Mouse (Mus musculus) myocyte (in vitro differentiated cells): ENCODE measurements around the gene G6pc2. TPM values are rescaled to one million over a fixed set of nuclear protein-coding genes. Genes with fewer than 3 reads are reported as not detected.

Source experiments
- H3K27me3 ChIP-seq: one replicate; pipeline ENCODE4 v1.6.1; 2011; ENCODE audit not compliant: control insufficient read depth, insufficient read depth, insufficient read length
- H3K36me3 ChIP-seq: one replicate; pipeline ENCODE4 v1.6.1; 2011; ENCODE audit not compliant: control insufficient read depth, insufficient read depth
- H3K4me2 ChIP-seq: one replicate; pipeline ENCODE4 v1.6.1; 2011; ENCODE audit warnings: low read depth, control low read depth
- H3K4me3 ChIP-seq: one replicate; pipeline ENCODE4 v1.5.1; 2011; ENCODE audit warnings: mild to moderate bottlenecking, control low read depth, moderate library complexity
- H3K79me2 ChIP-seq: one replicate; pipeline ENCODE4 v1.6.1; 2011; ENCODE audit not compliant: control insufficient read depth, insufficient read depth
- H3ac ChIP-seq: one replicate; pipeline ENCODE4 v1.6.1; 2011; ENCODE audit not compliant: control insufficient read depth, insufficient read length
- CEBPB ChIP-seq: IDR thresholded peaks from 2 replicates; pipeline ENCODE4 v1.6.1; 2011; ENCODE audit warnings: mild to moderate bottlenecking, moderate library complexity; ENCODE audit not compliant: poor library complexity, insufficient read depth, severe bottlenecking
- E2F4 ChIP-seq: IDR thresholded peaks from one replicate; pipeline ENCODE4 v1.6.1; 2011; ENCODE audit warnings: mild to moderate bottlenecking, control low read depth, moderate library complexity; ENCODE audit not compliant: insufficient read depth
- MAX ChIP-seq: IDR thresholded peaks from one replicate; pipeline ENCODE4 v1.6.1; 2011; ENCODE audit warnings: low read depth, mild to moderate bottlenecking, control low read depth
- MYOD1 ChIP-seq, 3 experiments: IDR thresholded peaks; one replicate each; pipeline ENCODE4 v1.6.1; 2011; ENCODE audit warnings: control low read depth in 2 of 3, low read depth in 2 of 3, mild to moderate bottlenecking in 2 of 3, moderate library complexity in 1 of 3; ENCODE audit not compliant: insufficient read length in 2 of 3, control insufficient read depth in 1 of 3
- MYOG ChIP-seq, 3 experiments: IDR thresholded peaks; one replicate each; pipeline ENCODE4 v1.6.1; 2011; ENCODE audit warnings: control low read depth in 2 of 3, low read depth in 2 of 3, mild to moderate bottlenecking in 2 of 3; ENCODE audit not compliant: insufficient read length in 2 of 3, control insufficient read depth in 1 of 3, insufficient read depth in 1 of 3
- POLR2A ChIP-seq: IDR thresholded peaks from one replicate; pipeline ENCODE4 v1.6.1; 2011; ENCODE audit warnings: low read depth, mild to moderate bottlenecking, control low read depth, moderate library complexity; ENCODE audit not compliant: insufficient read length
- POLR2AphosphoS2 ChIP-seq: IDR thresholded peaks from one replicate; pipeline ENCODE4 v1.6.1; 2011; ENCODE audit warnings: low read depth, control low read depth; ENCODE audit not compliant: insufficient read length
- REST ChIP-seq: IDR thresholded peaks from one replicate; pipeline ENCODE4 v1.6.1; 2011; ENCODE audit warnings: mild to moderate bottlenecking, control low read depth, moderate library complexity; ENCODE audit not compliant: insufficient read depth, insufficient read length
- SRF ChIP-seq: IDR thresholded peaks from one replicate; pipeline ENCODE4 v1.6.1; 2011; ENCODE audit warnings: low read depth; ENCODE audit not compliant: control insufficient read depth, insufficient read length
- TCF12 ChIP-seq: IDR thresholded peaks from one replicate; pipeline ENCODE4 v1.6.1; 2011; ENCODE audit warnings: mild to moderate bottlenecking, control low read depth; ENCODE audit not compliant: poor library complexity, insufficient read depth, severe bottlenecking
- TCF3 ChIP-seq: IDR thresholded peaks from one replicate; pipeline ENCODE4 v1.6.1; 2011; ENCODE audit warnings: low read depth, control low read depth; ENCODE audit not compliant: insufficient read length
- USF1 ChIP-seq: IDR thresholded peaks from one replicate; pipeline ENCODE4 v1.6.1; 2011; ENCODE audit warnings: low read depth, mild to moderate bottlenecking, control low read depth, moderate library complexity
- polyA plus RNA-seq: library from polyadenylated mRNA; unstranded; fragments of >200 nt; fragmentation: generic; extraction: Trizol; gene quantifications from one replicate; pipeline ENCODE4 v1.2.1, GENCODE M21; 2012; ENCODE audit warnings: missing spikeins

The G6pc2 gene
- polyA plus RNA-seq, 1 experiment, result not detected

DNA sequence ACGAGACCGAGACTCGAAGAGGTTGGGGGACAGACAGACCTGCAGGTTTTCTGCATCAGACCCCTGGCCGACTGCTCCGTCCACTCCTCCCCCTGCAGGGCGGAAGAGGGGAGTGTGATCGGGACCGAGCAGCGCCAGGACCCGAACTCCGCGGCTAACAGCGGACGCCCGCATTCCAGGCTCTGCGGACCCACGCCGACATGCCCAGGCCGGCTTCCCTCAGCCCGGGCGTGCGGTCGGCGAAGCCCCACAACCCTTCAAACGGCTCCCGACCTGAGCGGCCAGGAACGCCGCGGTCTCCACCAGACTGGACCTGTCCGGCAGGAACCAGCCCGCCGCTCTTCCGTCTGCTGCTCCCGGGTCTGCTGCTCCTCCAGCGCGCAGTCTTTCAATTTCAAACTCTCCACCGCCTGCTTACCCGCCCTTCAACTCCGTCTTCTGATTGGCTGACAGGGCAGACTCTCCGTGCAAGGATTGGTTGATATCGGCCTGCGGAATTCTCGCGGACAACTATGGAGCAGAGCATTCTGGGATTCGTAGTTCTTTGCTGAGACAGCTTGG is 5.0 kb upstream of the G6pc2 start, which contains the start of gene Spc25:
Spc25 (minus strand) TSS at position 404 of the 561 bp plus-strand sequence.
- peak within 1 kb of the TSS; percentile 69 for H3K4me2 ChIP-seq
- no peaks in the 10 kb centered on the region for H3K27me3 ChIP-seq
- peaks cover 20% of the 10 kb centered on the region for H3K79me2 ChIP-seq
- H3ac ChIP-seq, result peak within 1 kb of the TSS; percentile 5
- TF ChIP-seq POLR2AphosphoS2 (peak; percentile 78), REST (no peak), CEBPB (no peak), TCF3 (no peak), E2F4 (peak; percentile 98), TCF12 (no peak), MYOD1 (IDR thresholded peaks at IDR 0.05; ENCODE audit: control insufficient read depth in 1 of 3, insufficient read length in 2 of 3, low read depth in 2 of 3) (no peak), USF1 (no peak), MAX (no peak), SRF (no peak), MYOG (IDR thresholded peaks at IDR 0.05; ENCODE audit: control insufficient read depth in 1 of 3, insufficient read depth in 1 of 3, insufficient read length in 2 of 3, low read depth in 2 of 3) (peak in 1 of 3 experiments; percentile 9), POLR2A (peak; percentile 77)
- H3K36me3 ChIP-seq, result no peaks in the 10 kb centered on the region
- H3K4me3 ChIP-seq, result peak within 1 kb of the TSS; percentile 64

DNA sequence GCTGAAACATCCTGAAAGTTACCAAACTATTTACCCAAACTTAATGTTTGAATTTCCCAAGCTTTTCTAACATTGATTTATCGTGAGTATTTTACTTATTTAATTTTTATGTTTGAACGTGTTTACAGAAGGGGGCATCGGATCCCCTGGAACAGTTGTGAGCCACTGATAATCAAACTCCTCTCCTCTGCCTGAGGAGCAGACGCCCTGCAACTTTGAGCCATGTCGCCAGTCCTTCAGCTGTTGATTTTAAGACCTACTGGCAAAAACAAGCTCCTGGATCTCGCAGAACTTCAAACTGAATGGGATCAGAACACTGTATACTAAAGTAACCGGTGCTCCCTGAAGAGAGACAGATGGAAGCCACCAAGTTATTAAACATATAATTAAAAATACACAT is 4.3 kb upstream of the G6pc2 start:
- H3K4me2 ChIP-seq, result peak overlapping the region; percentile 66
- H3K36me3 ChIP-seq, result no peaks in the 10 kb centered on the region
- H3K27me3 ChIP-seq, result no peaks in the 10 kb centered on the region
- TF ChIP-seq USF1, result no peak
- no peak for TF ChIP-seq MAX
- H3K79me2 ChIP-seq, result peaks cover 20% of the 10 kb centered on the region
- no peak overlapping the region for H3ac ChIP-seq
- H3K4me3 ChIP-seq, result peak overlapping the region; percentile 64

DNA sequence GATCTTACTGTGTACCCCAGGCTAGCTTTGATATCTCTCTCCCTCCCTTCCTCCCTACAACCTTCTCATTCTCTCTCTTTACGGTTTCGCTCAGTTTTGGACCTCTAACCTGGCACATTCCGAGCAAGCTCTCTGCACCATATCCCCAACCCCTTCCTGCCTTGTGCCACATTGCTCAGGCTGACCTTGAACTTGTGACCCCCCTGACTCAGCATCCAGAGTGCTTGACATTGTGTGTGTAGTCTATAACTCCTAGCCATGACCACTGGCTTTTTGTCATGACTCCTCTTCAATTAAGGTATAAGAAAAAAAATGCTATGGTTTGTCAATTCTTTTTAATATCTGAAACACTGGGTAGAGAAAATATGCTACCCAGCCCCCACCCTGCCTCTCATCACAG is 1.2 kb upstream of the G6pc2 start:
- TF ChIP-seq TCF12, result no peak
- no peak for TF ChIP-seq USF1
- TF ChIP-seq MAX, result no peak
- no peak for TF ChIP-seq POLR2A
- TF ChIP-seq CEBPB, result no peak
- TF ChIP-seq POLR2AphosphoS2, result no peak
- no peak for TF ChIP-seq REST
- TF ChIP-seq E2F4, result no peak
- TF ChIP-seq MYOD1 (IDR thresholded peaks at IDR 0.05; ENCODE audit: control insufficient read depth in 1 of 3, insufficient read length in 2 of 3, low read depth in 2 of 3), result no peak
- no peak for TF ChIP-seq MYOG (IDR thresholded peaks at IDR 0.05; ENCODE audit: control insufficient read depth in 1 of 3, insufficient read depth in 1 of 3, insufficient read length in 2 of 3, low read depth in 2 of 3)
- Histone ChIP-seq H3K4me3 (no peak overlapping the region), H3K36me3 (no peaks in the 10 kb centered on the region), H3K27me3 (no peaks in the 10 kb centered on the region), H3K4me2 (no peak overlapping the region), H3ac (no peak overlapping the region), H3K79me2 (peaks cover 10% of the 10 kb centered on the region)

DNA sequence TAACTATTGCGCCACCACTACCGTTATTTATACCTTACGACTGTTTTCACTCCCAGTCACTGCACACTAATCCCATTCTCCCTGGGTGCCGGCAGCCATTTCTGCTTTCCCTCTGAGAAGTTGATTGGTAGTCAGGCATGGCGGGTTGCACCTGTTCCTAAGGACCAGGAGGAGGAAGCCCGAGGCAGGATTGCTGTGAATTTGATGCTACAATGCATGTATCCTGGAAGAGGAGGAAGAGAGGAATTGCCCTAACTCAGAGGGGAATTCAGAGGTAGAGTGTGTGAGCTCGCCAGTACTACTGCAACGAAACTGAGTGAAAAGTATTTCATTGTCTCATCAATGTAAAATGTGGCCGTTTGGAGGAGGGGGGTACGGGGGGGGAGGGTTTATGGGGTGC is 1.8 kb downstream of the G6pc2 start:
- Histone ChIP-seq H3K36me3 (no peaks in the 10 kb centered on the region), H3K27me3 (no peaks in the 10 kb centered on the region), H3K79me2 (no peaks in the 10 kb centered on the region), H3ac (no peak overlapping the region), H3K4me3 (no peak overlapping the region), H3K4me2 (no peak overlapping the region)
- TF ChIP-seq CEBPB (no peak), REST (no peak), POLR2A (no peak), SRF (no peak), MAX (no peak), E2F4 (no peak)

DNA sequence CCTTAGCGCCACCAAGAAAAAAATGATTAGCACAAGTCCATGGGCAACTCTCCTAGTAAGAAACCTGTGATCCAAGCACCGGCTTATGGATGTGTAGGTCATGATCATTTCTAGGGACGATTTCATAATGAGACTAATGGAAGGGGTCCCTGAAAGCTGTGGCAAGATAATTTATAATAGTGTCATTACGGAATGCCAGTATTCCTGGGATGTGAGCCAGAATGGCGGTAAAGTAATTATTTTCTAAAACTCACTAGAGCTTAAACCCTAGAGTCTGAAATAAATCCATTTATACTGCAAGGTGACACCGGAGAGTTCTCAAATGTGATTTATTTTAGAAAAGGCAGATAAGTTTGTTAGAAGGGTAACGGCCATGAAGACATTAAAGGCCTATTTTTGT is 4.4 kb downstream of the G6pc2 start:
- no peak overlapping the region for H3ac ChIP-seq
- TF ChIP-seq POLR2AphosphoS2, result no peak
- no peak for TF ChIP-seq POLR2A
- TF ChIP-seq MYOD1 (IDR thresholded peaks at IDR 0.05; ENCODE audit: control insufficient read depth in 1 of 3, insufficient read length in 2 of 3, low read depth in 2 of 3), result no peak
- TF ChIP-seq REST, result no peak
- no peak for TF ChIP-seq USF1
- no peak for TF ChIP-seq MYOG (IDR thresholded peaks at IDR 0.05; ENCODE audit: control insufficient read depth in 1 of 3, insufficient read depth in 1 of 3, insufficient read length in 2 of 3, low read depth in 2 of 3)
- TF ChIP-seq E2F4, result no peak
- no peak for TF ChIP-seq TCF3
- H3K4me2 ChIP-seq, result no peak overlapping the region
- no peak overlapping the region for H3K4me3 ChIP-seq
- H3K36me3 ChIP-seq, result no peaks in the 10 kb centered on the region
- H3K79me2 ChIP-seq, result no peaks in the 10 kb centered on the region
- H3K27me3 ChIP-seq, result no peaks in the 10 kb centered on the region
